Mouse (Mus musculus): ENCODE measurements around the gene Aanat. TPM values are rescaled to one million over a fixed set of nuclear protein-coding genes. Genes with fewer than 3 reads are reported as not detected.

The Aanat gene
- total and polyA plus RNA-seq, 3 experiments = not detected

DNA sequence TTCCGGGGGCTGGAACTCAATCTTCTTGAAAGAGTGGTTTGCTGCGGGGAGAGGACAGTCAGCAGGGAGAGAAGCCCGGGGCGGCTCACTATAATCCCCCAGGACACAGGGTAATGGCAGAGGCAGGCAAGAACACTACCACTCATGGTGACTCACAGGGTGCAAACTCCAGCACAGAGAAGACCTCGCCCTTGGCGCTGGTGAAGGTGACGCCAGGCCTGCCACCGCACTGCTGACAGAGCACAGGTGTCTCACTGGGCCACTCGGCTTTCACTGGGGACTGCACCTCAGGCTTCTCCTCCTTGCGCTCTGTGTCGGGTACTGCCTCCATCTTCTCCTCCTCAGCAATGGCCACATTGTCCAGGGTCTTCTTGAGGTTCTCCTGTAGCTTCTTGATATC lies 45.0 kb upstream of the Aanat start:
- no peak for TF ChIP-seq MAX (IDR thresholded peaks at IDR 0.05; ENCODE audit: low read length)
- TF ChIP-seq MAZ (IDR thresholded peaks at IDR 0.05; ENCODE audit: low read depth, low read length) = no peak
- TF ChIP-seq GABPA (IDR thresholded peaks at IDR 0.05; ENCODE audit: low read depth, low read length) = no peak
- TF ChIP-seq RAD21 (IDR thresholded peaks at IDR 0.05; ENCODE audit: low read depth, low read length) = no peak
- no peak for TF ChIP-seq MXI1 (IDR thresholded peaks at IDR 0.05; ENCODE audit: low read depth, low read length)
- no peak for TF ChIP-seq UBTF (IDR thresholded peaks at IDR 0.05; ENCODE audit: borderline replicate concordance, insufficient read depth, low read depth, low read length)
- TF ChIP-seq ZNF384 (IDR thresholded peaks at IDR 0.05; ENCODE audit: low read depth, low read length) = no peak
- no peak for TF ChIP-seq TCF12 (IDR thresholded peaks at IDR 0.05; ENCODE audit: low read depth, low read length)
- no peak for TF ChIP-seq POLR2AphosphoS5 (IDR thresholded peaks at IDR 0.05; ENCODE audit: borderline replicate concordance, low read depth, low read length)
- no peak for TF ChIP-seq MYB (IDR thresholded peaks at IDR 0.05; ENCODE audit: low read depth, low read length)
- TF ChIP-seq BHLHE40 (IDR thresholded peaks at IDR 0.05; ENCODE audit: borderline replicate concordance, low read depth, low read length) = no peak
- no peak for TF ChIP-seq USF2 (IDR thresholded peaks at IDR 0.05; ENCODE audit: borderline replicate concordance in 1 of 2, insufficient read depth in 1 of 2, low read depth in 1 of 2, low read length in 2 of 2)
- TF ChIP-seq MYC (IDR thresholded peaks at IDR 0.05; ENCODE audit: low read depth, low read length) = no peak
- TF ChIP-seq CHD2 (IDR thresholded peaks at IDR 0.05; ENCODE audit: low read length) = no peak
- no peak for TF ChIP-seq JUND (IDR thresholded peaks at IDR 0.05; ENCODE audit: low read depth, low read length)
- TF ChIP-seq MEF2A (IDR thresholded peaks at IDR 0.05; ENCODE audit: extremely low read depth, insufficient replicate concordance, low read depth, low read length, poor library complexity, severe bottlenecking) = no peak
- no peak for TF ChIP-seq ZKSCAN1 (IDR thresholded peaks at IDR 0.05; ENCODE audit: low read depth, low read length)
- no peak overlapping the region for H3K27ac ChIP-seq (ENCODE audit: control insufficient read depth, low read depth, low read length)
- H3K36me3 ChIP-seq (ENCODE audit: control insufficient read depth in 1 of 2, insufficient read depth in 2 of 2, low read length in 2 of 2) = peaks cover 3 to 12% of the 10 kb centered on the region in 2 experiments; a peak in 3 of 4 replicates

GRCm38 (mm10) chr11:116543110-116543509 lies 43.1 kb upstream of the Aanat start:
- H3K9me3 ChIP-seq (replicated peaks; ENCODE audit: insufficient read depth, low read length) = no peaks in the 10 kb centered on the region
- DNase-seq (ENCODE audit: low read depth, low spot score) = peak; percentile 72
- no peak overlapping the region for H3K27ac ChIP-seq (ENCODE audit: control insufficient read depth, low read depth, low read length)
- no peak overlapping the region for H3K9ac ChIP-seq (ENCODE audit: control insufficient read depth, low read depth, low read length, poor library complexity, severe bottlenecking)
- TF ChIP-seq MAZ (IDR thresholded peaks at IDR 0.05; ENCODE audit: low read depth, low read length) = no peak
- peak; percentile 86 to 94 (median 89) for TF ChIP-seq CTCF (IDR thresholded peaks at IDR 0.05 in 2 of 3, conservative IDR thresholded peaks at IDR 0.05 in 1 of 3; ENCODE audit: control insufficient read depth in 1 of 3, insufficient read depth in 1 of 3, low read depth in 2 of 3, low read length in 3 of 3, poor library complexity in 1 of 3, severe bottlenecking in 1 of 3)
- peak; percentile 94 for TF ChIP-seq SMC3 (IDR thresholded peaks at IDR 0.05; ENCODE audit: low read depth, low read length)
- TF ChIP-seq RCOR1 (IDR thresholded peaks at IDR 0.05; ENCODE audit: low read depth, low read length) = no peak
- no peak for TF ChIP-seq GATA1 (IDR thresholded peaks at IDR 0.05; ENCODE audit: low read depth, low read length)
- no peak for TF ChIP-seq CHD1 (IDR thresholded peaks at IDR 0.05; ENCODE audit: low read depth, low read length)
- no peak for TF ChIP-seq EP300 (IDR thresholded peaks at IDR 0.05; ENCODE audit: low read depth in 1 of 2, low read length in 2 of 2)
- TF ChIP-seq ZKSCAN1 (IDR thresholded peaks at IDR 0.05; ENCODE audit: low read depth, low read length) = no peak
- no peak for TF ChIP-seq TAL1 (IDR thresholded peaks at IDR 0.05; ENCODE audit: low read length)
- TF ChIP-seq ETS1 (IDR thresholded peaks at IDR 0.05; ENCODE audit: low read depth, low read length) = no peak
- no peak for TF ChIP-seq JUND (IDR thresholded peaks at IDR 0.05; ENCODE audit: low read depth, low read length)
- no peak for TF ChIP-seq TCF12 (IDR thresholded peaks at IDR 0.05; ENCODE audit: low read depth, low read length)
- no peak for TF ChIP-seq USF2 (IDR thresholded peaks at IDR 0.05; ENCODE audit: borderline replicate concordance in 1 of 2, insufficient read depth in 1 of 2, low read depth in 1 of 2, low read length in 2 of 2)
- TF ChIP-seq MEF2A (IDR thresholded peaks at IDR 0.05; ENCODE audit: extremely low read depth, insufficient replicate concordance, low read depth, low read length, poor library complexity, severe bottlenecking) = no peak
- peak; percentile 86 for TF ChIP-seq ZC3H11A (IDR thresholded peaks at IDR 0.05; ENCODE audit: low read depth, low read length)
- TF ChIP-seq RAD21 (IDR thresholded peaks at IDR 0.05; ENCODE audit: low read depth, low read length) = peak; percentile 90
- TF ChIP-seq SIN3A (IDR thresholded peaks at IDR 0.05; ENCODE audit: low read length) = peak; percentile 45; the same call in 1 of the 2 replicates
- no peak for TF ChIP-seq BHLHE40 (IDR thresholded peaks at IDR 0.05; ENCODE audit: borderline replicate concordance, low read depth, low read length)
- no peak for TF ChIP-seq UBTF (IDR thresholded peaks at IDR 0.05; ENCODE audit: borderline replicate concordance, insufficient read depth, low read depth, low read length)
- no peak for TF ChIP-seq E2F4 (IDR thresholded peaks at IDR 0.05; ENCODE audit: borderline replicate concordance, low read depth, low read length)
- H3K36me3 ChIP-seq (ENCODE audit: control insufficient read depth in 1 of 2, insufficient read depth in 2 of 2, low read length in 2 of 2) = peaks cover 0 to 2% of the 10 kb centered on the region in 2 experiments; a peak in 2 of 4 replicates
- H3K4me1 ChIP-seq (ENCODE audit: control insufficient read depth in 1 of 2, insufficient read depth in 2 of 2, low read length in 2 of 2) = peaks cover 0 to 3% of the 10 kb centered on the region in 2 experiments; a peak in 1 of 4 replicates
- no peak overlapping the region for H3K4me3 ChIP-seq (ENCODE audit: control insufficient read depth in 1 of 2, insufficient read depth in 1 of 2, low read depth in 2 of 2, low read length in 2 of 2)
- H3K27me3 ChIP-seq (ENCODE audit: control insufficient read depth in 1 of 2, insufficient read depth in 2 of 2, low read length in 2 of 2) = no peaks in the 10 kb centered on the region
- H3K79me2 ChIP-seq (ENCODE audit: control insufficient read depth, insufficient read depth, low read length, poor library complexity) = no peaks in the 10 kb centered on the region

More for the DNA sequence above, 45.0 kb upstream of the Aanat start:
- Histone ChIP-seq H3K27me3 (ENCODE audit: control insufficient read depth in 1 of 2, insufficient read depth in 2 of 2, low read length in 2 of 2) (no peaks in the 10 kb centered on the region), H3K4me1 (ENCODE audit: control insufficient read depth in 1 of 2, insufficient read depth in 2 of 2, low read length in 2 of 2) (peaks cover 8 to 17% of the 10 kb centered on the region in 2 experiments; a peak in 3 of 4 replicates), H3K79me2 (ENCODE audit: control insufficient read depth, insufficient read depth, low read length, poor library complexity) (no peaks in the 10 kb centered on the region; the same call in 1 of the 2 replicates), H3K9me3 (replicated peaks; ENCODE audit: insufficient read depth, low read length) (no peaks in the 10 kb centered on the region), H3K9ac (ENCODE audit: control insufficient read depth, low read depth, low read length, poor library complexity, severe bottlenecking) (no peak overlapping the region), H3K4me3 (ENCODE audit: control insufficient read depth in 1 of 2, insufficient read depth in 1 of 2, low read depth in 2 of 2, low read length in 2 of 2) (no peak overlapping the region)
- no peak for DNase-seq (ENCODE audit: low read depth, low spot score)
